Mouse (Mus musculus) adipocyte (in vitro differentiated cells): ENCODE results near the gene Slc9a9.
"Not testable (repeated sequence)": the region's sequence is repeated elsewhere in the genome, so short reads cannot be mapped to it uniquely, and the experiment has no call there.

Experiments used
- DNase-seq: peaks from one replicate; pipeline ENCODE4 v3.0.0-alpha.2; 2016; ENCODE audit warnings: low spot score

Gene Slc9a9

DNA sequence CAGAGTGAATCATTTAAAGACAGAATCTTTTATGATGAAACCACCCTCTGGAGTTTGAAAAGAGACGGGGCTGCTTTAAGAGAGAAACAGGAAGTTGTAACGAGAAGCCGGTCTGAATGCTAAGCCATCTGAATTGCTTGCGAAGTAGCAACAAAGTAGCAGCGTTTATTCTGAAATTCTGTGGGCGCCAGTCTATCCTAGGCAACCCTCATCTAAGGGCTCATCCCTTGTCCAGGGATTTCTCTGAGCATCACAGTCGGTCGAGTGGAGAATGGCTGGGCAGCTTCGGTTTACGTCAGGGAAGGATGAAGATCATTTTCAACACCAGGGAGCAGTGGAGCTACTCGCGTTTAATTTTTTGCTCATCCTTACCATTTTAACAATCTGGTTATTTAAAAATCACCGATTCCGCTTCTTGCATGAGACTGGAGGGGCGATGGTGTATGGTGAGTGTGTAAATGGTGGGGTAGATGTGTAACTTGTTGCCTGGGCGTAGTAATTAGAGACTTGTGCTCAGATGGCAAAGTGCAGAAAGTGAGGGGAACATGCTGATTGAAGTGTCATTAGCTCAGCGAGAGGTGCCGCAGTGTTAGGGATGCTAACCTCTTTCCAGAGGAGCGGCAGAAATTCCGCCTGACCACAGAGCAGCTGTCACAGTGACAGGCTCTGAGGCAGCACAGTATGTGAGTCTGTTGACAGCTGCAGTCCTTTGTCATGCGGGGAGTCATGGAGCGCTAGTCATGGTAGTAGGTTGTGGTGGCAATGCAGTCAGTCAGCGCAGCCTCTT lies at the start of gene Slc9a9:
Gene Slc9a9 (plus strand): TSS at position 119 of the 787 bp plus-strand sequence.
- DNase-seq = peak; percentile 10

GRCm38 (mm10) chr9:94620342-94620741 lies 49.4 kb upstream of the Slc9a9 start:
- no peak for DNase-seq

DNA sequence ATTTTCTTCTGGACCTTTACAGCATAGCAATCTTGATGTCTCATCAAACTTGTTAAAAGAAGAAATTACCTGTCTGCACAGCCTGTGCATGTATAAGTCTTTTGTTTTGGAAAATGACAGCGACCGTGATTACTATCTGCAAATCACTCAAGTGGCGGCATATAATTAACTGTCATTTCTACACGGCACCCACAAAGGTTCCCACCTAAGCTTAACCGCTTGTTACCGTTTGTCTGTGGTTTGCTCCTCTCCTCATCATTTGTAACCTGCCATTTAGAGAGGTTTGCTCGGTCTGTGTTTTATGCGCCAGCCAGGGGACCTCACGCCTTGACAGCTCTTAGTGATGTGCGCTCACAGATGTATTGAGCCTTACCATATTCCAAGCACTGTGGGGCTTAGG lies 48.9 kb upstream of the Slc9a9 start:
- no peak for DNase-seq

- no peak for DNase-seq
These were observed 47.8 kb upstream of the Slc9a9 start for GRCm38 (mm10) chr9:94621902-94622301.

- no peak for DNase-seq
These were observed 43.0 kb upstream of the Slc9a9 start for GRCm38 (mm10) chr9:94626737-94627136.

DNA sequence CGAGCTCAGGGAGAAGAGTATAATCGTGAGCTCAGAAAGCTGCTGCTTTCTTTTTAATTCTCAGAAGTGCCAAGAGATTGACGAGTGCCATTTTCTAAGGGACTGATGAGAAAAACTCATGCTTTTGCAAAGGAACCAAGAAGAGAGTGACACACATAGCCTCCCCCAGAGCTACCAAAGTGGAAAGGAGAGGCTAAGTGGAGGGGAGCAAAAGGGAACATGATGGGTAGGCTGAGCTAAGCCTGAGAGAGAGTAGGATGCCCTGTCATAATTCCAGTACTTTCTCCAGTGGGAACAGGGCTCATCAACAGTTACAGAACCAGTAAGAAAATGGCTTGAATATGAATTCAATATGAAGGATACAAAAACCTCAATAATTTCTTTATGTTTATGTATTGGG lies 40.8 kb upstream of the Slc9a9 start:
- DNase-seq = no peak

GRCm38 (mm10) chr9:94634275-94634674 lies 35.4 kb upstream of the Slc9a9 start:
- not testable (repeated sequence) for DNase-seq

DNA sequence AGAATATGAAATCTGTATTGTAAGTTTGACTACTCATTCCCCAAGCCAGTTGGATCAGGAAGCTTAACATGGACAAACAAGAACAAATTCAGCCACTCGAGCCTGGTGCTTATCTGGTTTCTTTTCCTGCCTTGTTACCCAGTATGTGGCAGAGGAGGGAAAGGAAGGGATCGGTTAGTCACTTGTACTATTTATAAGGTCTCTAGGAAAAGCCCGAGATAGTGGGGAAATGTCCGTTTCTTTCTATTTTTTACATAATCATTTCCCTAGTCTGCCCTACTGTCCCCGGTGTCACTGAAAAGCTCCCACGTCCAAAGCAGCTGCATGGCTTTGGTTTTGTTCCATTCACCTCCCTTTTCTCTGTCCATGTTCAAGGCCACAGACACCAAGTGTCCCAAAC lies 24.1 kb upstream of the Slc9a9 start:
- DNase-seq = no peak

DNA sequence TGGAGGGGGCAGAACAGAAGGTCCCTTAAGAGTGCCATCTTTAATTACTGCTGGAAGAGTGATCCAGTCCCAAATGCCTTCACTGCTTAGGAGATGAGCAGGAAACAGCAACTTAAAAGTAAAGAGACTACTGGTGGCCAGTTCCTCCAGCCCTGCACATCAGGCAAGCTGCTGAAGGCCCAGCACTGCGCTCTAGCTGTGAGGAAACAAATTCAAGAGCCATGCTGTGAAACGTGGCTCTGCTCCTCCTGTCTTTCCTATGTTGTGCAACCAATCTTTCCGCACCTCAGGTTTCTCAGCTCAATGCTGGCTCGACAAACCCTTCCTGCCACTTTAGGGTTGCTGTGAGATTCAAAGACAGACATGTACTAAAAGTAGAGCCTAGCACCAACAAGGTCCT lies 22.3 kb upstream of the Slc9a9 start:
- no peak for DNase-seq

DNA sequence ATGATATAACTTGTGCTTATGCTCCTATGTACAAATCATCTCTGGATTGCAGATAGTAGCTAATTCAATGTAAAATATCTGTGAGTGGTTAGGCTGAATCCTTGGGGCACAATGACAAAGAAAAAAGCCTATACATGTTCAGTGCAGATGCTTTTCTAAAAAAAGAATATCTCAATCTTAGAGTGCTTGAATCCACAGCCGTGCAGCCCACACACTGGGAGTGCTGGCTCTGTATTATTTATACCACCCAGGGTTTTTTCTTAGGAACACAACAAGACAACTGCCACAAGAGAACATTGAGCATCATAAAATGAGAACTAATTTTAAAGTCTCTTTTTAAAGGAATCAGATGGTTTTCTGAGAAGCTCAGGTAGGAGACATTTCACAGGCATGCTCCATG lies 19.7 kb upstream of the Slc9a9 start:
- DNase-seq = no peak

GRCm38 (mm10) chr9:94653198-94653597 lies 16.5 kb upstream of the Slc9a9 start:
- DNase-seq = no peak

DNA sequence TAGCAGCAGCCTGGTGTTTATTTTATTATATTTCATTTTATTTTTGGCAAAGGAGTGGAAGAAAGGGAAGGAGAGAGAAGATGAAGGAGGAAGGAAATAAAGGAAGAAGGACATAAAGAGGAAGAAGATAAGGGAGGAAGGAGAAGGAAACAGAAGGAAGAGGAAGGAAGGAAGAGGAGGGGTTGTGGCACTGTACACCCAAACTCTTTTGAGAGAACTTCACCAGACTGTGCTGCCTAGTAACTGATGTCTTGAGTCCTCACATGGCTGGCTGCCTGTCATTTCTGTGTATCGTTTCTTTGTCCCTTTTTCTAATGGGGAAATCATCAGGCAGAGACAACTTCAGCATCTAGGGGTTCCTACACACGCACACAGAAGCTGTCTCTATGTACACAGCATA lies 15.9 kb upstream of the Slc9a9 start:
- no peak for DNase-seq

- DNase-seq = no peak
These were observed 13.4 kb upstream of the Slc9a9 start for GRCm38 (mm10) chr9:94656265-94656664.

DNA sequence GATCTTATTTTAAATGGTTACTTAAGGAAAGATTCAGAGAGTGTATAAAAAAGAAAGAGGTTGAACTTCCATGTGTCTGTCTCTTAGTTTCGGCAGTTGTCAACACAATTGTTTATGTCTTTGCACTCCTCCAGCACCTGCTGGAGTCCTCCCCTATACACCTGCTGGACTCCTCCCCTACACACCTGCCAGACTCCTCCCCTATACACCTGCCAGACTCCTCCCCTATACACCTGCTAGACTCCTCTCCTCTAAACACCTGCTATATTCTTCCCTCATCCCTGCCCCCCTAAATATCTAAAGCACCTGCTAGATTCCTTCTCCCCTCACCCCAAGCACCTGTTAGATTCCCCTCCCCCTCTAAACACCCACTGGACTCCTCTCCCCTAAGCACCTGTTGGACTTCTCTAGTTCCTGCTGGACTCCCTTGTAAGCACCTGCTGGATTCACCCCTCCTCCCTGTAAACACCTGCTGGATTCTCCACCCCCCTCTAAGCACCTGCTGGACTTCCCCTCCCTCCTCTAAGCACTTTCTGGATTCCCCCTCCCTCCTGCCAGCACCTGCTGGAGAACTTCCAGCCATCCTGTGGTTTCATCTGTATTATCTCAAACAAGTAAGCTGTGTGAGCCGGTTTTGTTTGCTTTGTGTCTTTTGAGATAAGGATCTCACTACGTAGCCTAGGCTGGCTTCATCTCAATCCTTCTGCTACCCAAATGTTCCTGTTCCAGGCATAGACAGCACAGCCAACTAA lies 10.1 kb upstream of the Slc9a9 start:
- no peak for DNase-seq

DNA sequence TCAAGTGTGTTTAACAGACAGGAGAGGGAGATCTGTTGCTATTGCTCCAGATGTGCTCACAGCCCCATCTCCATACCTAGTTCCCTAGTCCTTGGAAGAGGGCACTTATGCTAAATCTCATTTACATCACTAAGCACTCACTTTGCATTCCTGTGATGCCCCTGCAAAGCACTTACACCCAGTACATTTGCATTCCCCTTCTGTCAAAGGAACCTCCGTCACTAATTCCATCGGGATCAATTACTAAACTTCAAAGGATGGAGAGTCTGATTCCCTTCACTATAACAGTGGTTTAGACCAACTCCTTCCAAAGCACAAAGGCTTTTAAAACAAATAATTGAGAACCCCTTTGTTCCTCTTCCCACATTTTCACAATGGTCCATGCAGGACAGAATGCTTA lies 7.9 kb upstream of the Slc9a9 start:
- DNase-seq = no peak

GRCm38 (mm10) chr9:94665248-94665647 lies 4.5 kb upstream of the Slc9a9 start:
- no peak for DNase-seq

GRCm38 (mm10) chr9:94668589-94668988 lies 1.1 kb upstream of the Slc9a9 start:
- peak; percentile 68 for DNase-seq

DNA sequence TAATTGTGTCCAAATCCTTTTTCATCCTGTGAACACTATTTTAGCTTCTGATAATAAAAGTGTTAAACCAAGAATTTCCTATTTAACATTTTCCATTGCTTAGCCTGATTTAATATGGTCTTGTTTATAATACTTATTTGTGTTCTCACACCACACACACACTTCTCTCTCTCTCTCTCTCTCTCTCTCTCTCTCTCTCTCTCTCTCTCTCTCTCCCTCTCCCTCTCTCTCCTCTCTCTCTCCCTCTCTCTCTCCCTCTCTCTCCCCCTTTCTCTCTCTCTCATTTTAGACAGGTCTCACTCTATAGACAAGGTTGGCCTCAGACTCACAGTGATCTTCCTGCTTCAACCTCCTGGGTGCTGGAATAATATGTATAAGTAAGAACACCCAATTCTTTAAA lies 995 bp downstream of the Slc9a9 start:
- no peak for DNase-seq

- no peak for DNase-seq
These were observed 5.0 kb downstream of the Slc9a9 start for GRCm38 (mm10) chr9:94674704-94675103.

- DNase-seq = no peak
These were observed 8.4 kb downstream of the Slc9a9 start for GRCm38 (mm10) chr9:94678021-94678655.

GRCm38 (mm10) chr9:94680468-94681094 lies 10.9 kb downstream of the Slc9a9 start:
- DNase-seq = no peak

GRCm38 (mm10) chr9:94681095-94681487 lies 11.4 kb downstream of the Slc9a9 start:
- no peak for DNase-seq

GRCm38 (mm10) chr9:94682260-94682659 lies 12.6 kb downstream of the Slc9a9 start:
- DNase-seq = no peak
